Mouse (Mus musculus) kidney, adult 2 months (tissue): ENCODE measurements at regions not wholly inside any gene's neighbourhood (a gene's known extent, or its start where the extent isn't known, plus 50 kb on each side); places are given as distances from the start of the nearest gene placed in this dataset.

Experiments
- DNase-seq: peaks from one replicate; pipeline ENCODE4 v3.0.0; 2021
- H3K27ac ChIP-seq: fragments of 200-500 bp; 2 replicates; pipeline ENCODE4 v1.5.1; 2012; ENCODE audit warnings: low read depth, low read length, control low read depth, inconsistent platforms; ENCODE audit not compliant: insufficient read depth
- H3K27me3 ChIP-seq: fragments of 200-500 bp; replicated peaks from 2 replicates; pipeline ENCODE4 v1.6.1; 2012; ENCODE audit warnings: mild to moderate bottlenecking, moderate library complexity, low read length, inconsistent platforms; ENCODE audit not compliant: control insufficient read depth, insufficient read depth
- H3K36me3 ChIP-seq: fragments of 200-500 bp; 2 replicates; pipeline ENCODE4 v1.6.1; 2012; ENCODE audit warnings: mild to moderate bottlenecking, moderate library complexity, low read length, inconsistent platforms; ENCODE audit not compliant: control insufficient read depth, insufficient read depth
- H3K4me1 ChIP-seq: fragments of 200-500 bp; 2 replicates; pipeline ENCODE4 v1.6.1; 2011; ENCODE audit warnings: low read length; ENCODE audit not compliant: control insufficient read depth, insufficient read depth
- H3K4me3 ChIP-seq: fragments of 200-500 bp; 2 replicates; pipeline ENCODE4 v1.5.1; 2011; ENCODE audit warnings: mild to moderate bottlenecking, low read depth, low read length, control low read depth; ENCODE audit not compliant: insufficient read depth
- CTCF ChIP-seq: fragments of 200-500 bp; conservative IDR thresholded peaks from 2 replicates; pipeline ENCODE4 v1.5.1; 2011; ENCODE audit warnings: low read depth, mild to moderate bottlenecking, control low read depth, low read length, moderate library complexity, mixed read lengths; ENCODE audit not compliant: insufficient read depth, insufficient read length
- POLR2A ChIP-seq: fragments of 200-500 bp; IDR thresholded peaks from one replicate; pipeline ENCODE4 v1.6.1; 2011; ENCODE audit warnings: low read depth, low read length, control low read depth
- WGBS: fragments of 180-500 bp; shearing (Covaris S2); methylation state at CpG from one replicate; pipeline ENCODE4 v1.1.7; 2018; 5-methylcytosine and 5-hydroxymethylcytosine counted together

- Histone ChIP-seq H3K27ac (no peak overlapping the region), H3K27me3 (no peaks in the 10 kb centered on the region), H3K4me3 (no peak overlapping the region), H3K4me1 (no peaks in the 10 kb centered on the region), H3K36me3 (no peaks in the 10 kb centered on the region)
- no peak for TF ChIP-seq POLR2A
- no peak for TF ChIP-seq CTCF
- DNase-seq, result no peak
- 74% methylated on average over 5 of the region's 5 CpGs for WGBS
Measured at GRCm38 (mm10) chr4:29083545-29084290, 270.8 kb downstream of the Epha7 start.

DNA sequence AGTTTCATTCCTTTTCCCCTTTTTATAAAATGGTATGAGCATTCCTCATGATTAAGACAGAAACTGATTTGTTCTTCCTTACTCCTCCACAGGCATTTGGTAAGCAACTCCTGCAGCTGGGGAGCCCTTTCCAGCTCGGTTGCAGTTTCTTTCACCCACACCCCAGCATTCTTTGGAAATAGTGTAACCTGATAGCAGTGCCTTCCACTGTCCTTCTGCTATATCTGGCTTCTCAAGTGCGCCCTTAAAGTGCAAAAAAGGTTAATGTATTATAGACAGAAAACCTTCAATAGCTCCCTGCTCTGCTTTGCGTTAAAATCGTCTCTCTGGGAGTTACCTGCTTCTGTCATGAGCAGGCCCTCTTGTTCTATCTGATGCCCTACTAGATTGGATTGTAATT, 278.0 kb downstream of the Epha7 start:
- Histone ChIP-seq H3K4me1 (no peaks in the 10 kb centered on the region), H3K36me3 (no peaks in the 10 kb centered on the region), H3K4me3 (no peak overlapping the region), H3K27ac (no peak overlapping the region), H3K27me3 (no peaks in the 10 kb centered on the region)
- WGBS, result 17% methylated on average over 4 of the region's 4 CpGs
- TF ChIP-seq POLR2A, result no peak
- DNase-seq, result no peak

DNA sequence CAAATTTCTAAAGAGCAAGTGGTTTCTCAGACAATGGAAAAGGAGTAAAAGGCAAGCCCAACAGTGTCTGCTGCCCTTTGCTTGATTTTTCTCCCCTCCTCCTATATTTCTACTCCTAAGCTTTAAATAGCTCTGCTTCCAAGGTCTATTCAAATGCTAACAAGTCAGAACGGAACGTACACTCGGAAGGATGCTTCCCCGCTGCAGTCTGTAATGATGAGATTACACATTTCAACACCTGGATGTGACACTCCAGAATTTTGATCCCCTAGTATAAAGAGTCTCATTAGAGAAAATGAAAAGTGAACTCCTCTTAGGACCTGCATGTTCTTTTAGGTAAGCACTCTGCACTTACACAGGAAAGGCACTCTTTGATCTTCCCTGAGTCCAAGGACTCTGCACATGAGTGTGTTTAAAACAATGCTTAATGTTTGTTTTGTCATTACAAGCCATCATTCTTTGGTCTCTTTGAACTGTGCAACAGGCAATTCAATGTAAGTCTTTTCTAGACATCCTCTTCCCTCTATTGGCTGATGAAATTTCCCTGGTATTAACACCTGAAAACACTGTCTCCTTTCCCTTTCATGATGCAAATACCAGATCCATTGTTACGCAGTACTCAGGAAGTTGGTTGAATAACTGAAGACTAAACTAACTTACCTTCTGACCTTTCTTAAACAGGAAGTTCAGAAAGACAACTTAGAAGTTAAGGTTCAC, 278.7 kb downstream of the Epha7 start:
- DNase-seq, result no peak

DNA sequence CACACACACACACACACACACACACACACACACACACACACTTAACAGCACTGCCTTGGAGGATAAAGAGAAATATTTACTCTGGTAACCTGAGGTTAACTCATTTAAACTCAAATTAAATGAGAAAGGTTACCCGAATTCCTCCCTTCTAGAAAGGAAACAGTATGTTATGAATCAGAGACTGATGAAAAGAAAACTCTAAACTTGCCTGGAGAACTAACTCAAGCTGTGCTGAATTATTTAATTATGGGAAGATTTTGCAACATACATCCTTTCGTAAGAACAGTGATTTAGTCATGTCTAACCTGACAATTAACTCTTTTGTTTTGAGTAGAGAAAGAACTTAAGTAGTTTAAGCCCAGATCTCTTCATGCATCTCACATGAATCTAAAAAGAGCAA, 289.4 kb downstream of the Epha7 start:
- no peaks in the 10 kb centered on the region for H3K36me3 ChIP-seq
- no peaks in the 10 kb centered on the region for H3K4me1 ChIP-seq
- H3K27ac ChIP-seq, result no peak overlapping the region
- TF ChIP-seq POLR2A (no peak), CTCF (no peak)
- no peaks in the 10 kb centered on the region for H3K27me3 ChIP-seq
- no peak overlapping the region for H3K4me3 ChIP-seq
- 67% methylated on average over 2 of the region's 2 CpGs for WGBS
- DNase-seq, result no peak

More for the DNA sequence above, 278.7 kb downstream of the Epha7 start:
- WGBS, result 69% methylated on average over 5 of the region's 5 CpGs
- Histone ChIP-seq H3K27me3 (no peaks in the 10 kb centered on the region), H3K27ac (no peak overlapping the region), H3K4me1 (no peaks in the 10 kb centered on the region), H3K4me3 (no peak overlapping the region), H3K36me3 (no peaks in the 10 kb centered on the region)
- TF ChIP-seq POLR2A (no peak), CTCF (no peak)

DNA sequence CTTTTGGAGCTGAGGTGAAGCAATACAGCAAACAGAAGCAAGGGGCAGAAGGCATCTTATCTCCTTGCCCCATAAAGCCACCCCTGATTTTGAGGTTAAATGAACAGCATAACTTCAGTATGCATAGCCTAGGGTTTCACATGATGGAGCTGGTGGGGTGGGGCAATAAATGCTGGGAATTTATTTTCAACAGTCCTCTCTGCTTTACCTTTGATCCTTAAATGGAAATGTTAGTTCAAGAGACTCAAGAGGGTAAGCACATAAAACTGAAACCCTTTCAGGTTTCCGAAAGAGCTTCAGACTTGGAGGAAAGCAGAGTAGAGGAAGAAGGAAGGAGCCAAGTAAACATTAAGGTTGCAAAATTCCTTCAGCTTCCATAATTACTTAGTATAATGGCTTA, 290.5 kb downstream of the Epha7 start:
- no peaks in the 10 kb centered on the region for H3K4me1 ChIP-seq
- H3K27me3 ChIP-seq, result no peaks in the 10 kb centered on the region
- 52% methylated on average over 1 of the region's 1 CpGs for WGBS
- no peaks in the 10 kb centered on the region for H3K36me3 ChIP-seq
- no peak overlapping the region for H3K27ac ChIP-seq
- TF ChIP-seq POLR2A (no peak), CTCF (no peak)
- no peak overlapping the region for H3K4me3 ChIP-seq
- no peak for DNase-seq

DNA sequence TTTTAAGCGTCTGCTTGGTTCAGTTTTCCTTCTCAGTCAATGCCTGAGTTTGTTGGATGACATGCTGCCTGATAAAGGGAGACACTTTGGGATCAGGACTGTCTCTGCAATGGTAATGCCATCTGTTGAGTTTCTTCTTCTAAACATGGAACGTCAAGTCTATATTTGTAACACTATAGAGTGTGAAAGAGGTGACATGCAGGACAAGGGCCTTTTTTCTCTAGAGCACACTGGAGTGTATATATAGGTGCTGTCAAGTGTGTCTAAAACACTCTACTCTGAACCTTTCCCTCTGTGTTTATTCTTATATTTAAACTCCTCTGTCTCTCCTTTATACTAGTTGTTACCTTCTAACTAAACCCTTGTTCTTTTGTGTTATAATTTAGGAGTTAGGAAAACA, 299.6 kb downstream of the Epha7 start:
- no peak for DNase-seq
- no peaks in the 10 kb centered on the region for H3K27me3 ChIP-seq
- H3K4me3 ChIP-seq, result no peak overlapping the region
- WGBS, result 76% methylated on average over 2 of the region's 2 CpGs
- no peaks in the 10 kb centered on the region for H3K4me1 ChIP-seq
- H3K27ac ChIP-seq, result no peak overlapping the region
- no peaks in the 10 kb centered on the region for H3K36me3 ChIP-seq
- TF ChIP-seq POLR2A, result no peak
- no peak for TF ChIP-seq CTCF

DNA sequence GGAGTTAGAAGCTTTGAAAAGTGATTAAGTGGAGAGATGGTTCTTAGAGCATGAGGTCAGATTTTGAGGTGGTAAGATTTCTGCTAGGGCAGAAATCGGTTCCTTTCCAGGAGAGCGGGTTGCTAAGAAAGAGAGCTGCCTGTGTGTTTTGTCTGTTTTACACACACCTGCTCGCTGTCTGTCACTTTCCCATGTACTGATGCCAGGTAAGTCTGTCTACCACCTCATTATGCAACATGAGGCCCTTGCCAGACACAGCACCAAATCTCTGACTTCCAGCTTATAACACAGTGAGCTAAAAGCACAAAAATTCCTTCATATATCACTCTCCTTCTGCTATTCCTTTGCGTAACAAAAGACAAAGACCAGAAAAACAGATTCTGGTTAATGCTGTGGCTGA, 304.1 kb downstream of the Epha7 start:
- DNase-seq, result no peak
- H3K27me3 ChIP-seq, result no peaks in the 10 kb centered on the region
- H3K4me1 ChIP-seq, result no peaks in the 10 kb centered on the region
- TF ChIP-seq CTCF (no peak), POLR2A (no peak)
- H3K36me3 ChIP-seq, result no peaks in the 10 kb centered on the region
- no peak overlapping the region for H3K27ac ChIP-seq
- 81% methylated on average over 4 of the region's 4 CpGs for WGBS
- no peak overlapping the region for H3K4me3 ChIP-seq
